Mouse (Mus musculus): Measurements from ENCODE around the gene Plin2. TPM values are rescaled to one million over a fixed set of nuclear protein-coding genes. Genes with fewer than 3 reads are reported as not detected.

Plin2 gene
- total RNA-seq (2023) = 9.0 to 13.0 TPM (median 9.8 TPM) in 4 replicates

DNA sequence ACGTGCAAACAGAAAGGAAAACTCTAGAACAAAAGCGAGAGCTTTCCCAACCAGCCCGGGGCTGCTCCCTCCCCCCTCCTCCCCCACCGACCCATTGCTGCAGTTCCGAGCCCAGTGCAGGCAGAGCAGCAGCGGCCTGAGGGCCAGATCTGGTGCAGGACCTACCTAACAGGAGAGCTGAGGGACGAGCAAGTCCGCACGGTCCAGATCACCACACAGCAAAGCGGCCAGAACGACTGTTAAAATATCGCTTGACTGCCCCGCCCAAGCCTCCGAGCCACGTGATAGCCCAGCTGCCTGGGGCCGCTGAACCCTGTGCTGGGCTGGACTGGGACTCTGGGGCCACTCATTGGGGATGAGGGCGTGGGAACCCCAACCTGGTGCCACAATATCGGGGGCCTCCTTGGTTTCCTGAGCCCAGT is at the start of gene Plin2:
Gene Plin2 (minus strand): TSS at position 281 of the 422 bp plus-strand sequence.

DNA sequence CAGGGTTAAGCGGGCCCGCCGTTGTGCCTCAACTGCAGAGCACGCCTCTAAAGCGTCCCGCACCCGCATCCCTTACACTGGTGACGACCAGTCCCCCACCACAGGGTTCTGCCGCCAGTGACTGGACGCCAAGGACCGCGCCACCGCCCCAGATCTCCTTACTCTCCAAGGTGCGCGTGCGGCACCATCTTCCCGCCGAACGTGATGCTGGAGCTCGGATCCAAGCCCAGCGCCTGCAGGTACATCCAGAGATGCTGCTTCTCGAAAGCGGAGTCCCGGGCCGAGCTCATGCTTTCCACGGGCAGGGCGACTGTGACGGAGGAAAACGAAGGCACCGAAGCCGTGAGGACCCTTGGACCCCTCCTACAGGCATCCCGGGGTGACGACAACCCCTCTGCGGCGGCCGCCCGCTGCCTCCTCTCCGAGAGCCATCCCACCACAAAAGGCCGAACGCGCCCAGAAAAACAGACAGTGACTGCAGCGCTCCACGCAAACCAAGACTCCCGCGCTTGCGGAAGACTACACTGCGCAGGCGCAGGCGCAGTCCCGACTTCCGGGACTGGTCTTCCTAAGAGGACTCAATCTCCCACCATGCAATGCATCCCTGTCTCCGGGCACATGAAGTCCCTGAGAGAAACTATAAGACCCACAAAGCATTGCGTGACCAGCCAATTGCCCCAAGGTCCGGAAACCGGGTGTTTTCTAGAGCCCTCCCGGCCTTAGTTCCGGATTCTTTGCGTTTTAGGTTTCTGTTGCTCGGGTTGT is 58.2 kb downstream of the Plin2 start, which contains the start of gene Haus6:
Gene Haus6 (minus strand): TSS at position 532 of the 765 bp plus-strand sequence.

Other genes with a start within 250 kb of the Plin2 start
- gene Saxo1, start 111.7 kb downstream of the Plin2 start, total RNA-seq (2023) = not detected in 4 replicates
- gene Rraga, start 94.4 kb downstream of the Plin2 start, total RNA-seq (2023) = 87.8 to 104 TPM (median 94.1 TPM) in 4 replicates
- 19.5 to 29.7 TPM (median 20.3 TPM) in 4 replicates for gene Haus6, start 58.0 kb downstream of the Plin2 start, total RNA-seq (2023)
- 16.0 to 29.4 TPM (median 18.8 TPM) in 4 replicates for gene Dennd4c, start 78.5 kb upstream of the Plin2 start, total RNA-seq (2023)
- gene Rps6, start 187.4 kb upstream of the Plin2 start, total RNA-seq (2023) = 1,658 to 1,699 TPM (median 1,674 TPM) in 4 replicates
- 0.19 to 0.70 TPM (median 0.56 TPM) in 4 replicates for gene Acer2, start 204.3 kb upstream of the Plin2 start, total RNA-seq (2023)

Measured in B cell, adult 62 days (primary cell).